Mouse (Mus musculus) kidney, embryonic 16.5 days (tissue): ENCODE results near the gene Cdh13. TPM values are rescaled to one million over a fixed set of nuclear protein-coding genes. Genes with fewer than 3 reads are reported as not detected.

ENCODE experiments used
- ATAC-seq: fragments of 200-750 bp; cut with Nextera tagmentation; 2 replicates; pipeline ENCODE4 v1.8.0; 2017; ENCODE audit warnings: moderate TSS enrichment; ENCODE audit not compliant: low FRiP score, low TSS enrichment
- H3K27ac ChIP-seq: fragments of 300-500 bp; sonication (generic); 2 replicates; pipeline ENCODE4 v1.5.1; 2014; ENCODE audit warnings: low read length
- H3K27me3 ChIP-seq: fragments of 300-500 bp; sonication (generic); 2 replicates; pipeline ENCODE4 v1.6.1; 2014; ENCODE audit warnings: low read length, control low read depth, mixed read lengths; ENCODE audit not compliant: insufficient read depth
- H3K36me3 ChIP-seq: fragments of 300-500 bp; sonication (generic); 2 replicates; pipeline ENCODE4 v1.6.1; 2014; ENCODE audit warnings: low read length, control low read depth, mixed read lengths; ENCODE audit not compliant: insufficient read depth
- H3K4me1 ChIP-seq: fragments of 300-500 bp; sonication (generic); 2 replicates; pipeline ENCODE4 v1.6.1; 2014; ENCODE audit warnings: low read length, control low read depth, mixed read lengths; ENCODE audit not compliant: insufficient read depth
- H3K4me2 ChIP-seq: fragments of 300-500 bp; sonication (generic); replicated peaks from 2 replicates; pipeline ENCODE4 v1.6.1; 2014; ENCODE audit warnings: low read depth, low read length
- H3K4me3 ChIP-seq: fragments of 300-500 bp; sonication (generic); 2 replicates; pipeline ENCODE4 v1.5.1; 2014; ENCODE audit warnings: mild to moderate bottlenecking, low read length
- H3K9ac ChIP-seq: fragments of 300-500 bp; sonication (generic); replicated peaks from 2 replicates; pipeline ENCODE4 v1.6.1; 2014; ENCODE audit warnings: low read length
- H3K9me3 ChIP-seq: fragments of 300-500 bp; sonication (generic); 2 replicates; pipeline ENCODE4 v1.6.1; 2016; ENCODE audit warnings: low read length, control low read depth
- WGBS: fragments of 180-500 bp; shearing (Covaris S2); extraction: QIAGEN DNeasy Blood & Tissue Kit; methylation state at CpG from one replicate; pipeline ENCODE4 v1.1.7; 2014; 5-methylcytosine and 5-hydroxymethylcytosine counted together
- polyA plus RNA-seq: library from polyadenylated mRNA; unstranded; fragments of >200 nt; fragmentation: Nextera tagmentation; extraction: Ambion mirVana; gene quantifications from 2 replicates; pipeline ENCODE4 v1.2.1, GENCODE M21; 2015

The Cdh13 gene
- polyA plus RNA-seq, 1 experiment from 2014 or later: 2.0 TPM

- Histone ChIP-seq H3K27me3 (peaks cover 4% of the 10 kb centered on the region; the same call in 1 of the 2 replicates), H3K4me3 (no peak overlapping the region), H3K4me2 (no peak overlapping the region), H3K36me3 (no peaks in the 10 kb centered on the region), H3K27ac (no peak overlapping the region), H3K4me1 (no peaks in the 10 kb centered on the region), H3K9me3 (peaks cover 2% of the 10 kb centered on the region; the same call in 1 of the 2 replicates), H3K9ac (no peak overlapping the region)
- no peak for ATAC-seq
- 76% methylated on average over 12 of the region's 12 CpGs for WGBS
Observed at GRCm38 (mm10) chr8:118852861-118853260, 569.3 kb downstream of the Cdh13 start.

GRCm38 (mm10) chr8:118854656-118855055 is 571.1 kb downstream of the Cdh13 start:
- Histone ChIP-seq H3K36me3 (no peaks in the 10 kb centered on the region), H3K27me3 (peaks cover 4% of the 10 kb centered on the region; the same call in 1 of the 2 replicates), H3K4me1 (no peaks in the 10 kb centered on the region), H3K9ac (no peak overlapping the region), H3K4me3 (no peak overlapping the region), H3K9me3 (peaks cover 2% of the 10 kb centered on the region; the same call in 1 of the 2 replicates), H3K4me2 (no peak overlapping the region), H3K27ac (no peak overlapping the region)
- WGBS: 69% methylated on average over 8 of the region's 8 CpGs
- ATAC-seq: no peak

- Histone ChIP-seq H3K9ac (no peak overlapping the region), H3K36me3 (no peaks in the 10 kb centered on the region), H3K4me2 (no peak overlapping the region), H3K27me3 (no peaks in the 10 kb centered on the region), H3K9me3 (no peaks in the 10 kb centered on the region), H3K27ac (no peak overlapping the region), H3K4me3 (no peak overlapping the region), H3K4me1 (no peaks in the 10 kb centered on the region)
- ATAC-seq: no peak
- WGBS: 56% methylated on average over 6 of the region's 6 CpGs
Observed at GRCm38 (mm10) chr8:118866332-118866731, 582.8 kb downstream of the Cdh13 start.

GRCm38 (mm10) chr8:118870711-118871110 is 587.2 kb downstream of the Cdh13 start:
- Histone ChIP-seq H3K9ac (no peak overlapping the region), H3K9me3 (no peaks in the 10 kb centered on the region), H3K4me3 (no peak overlapping the region), H3K4me1 (no peaks in the 10 kb centered on the region), H3K27ac (no peak overlapping the region), H3K36me3 (no peaks in the 10 kb centered on the region), H3K4me2 (no peak overlapping the region), H3K27me3 (no peaks in the 10 kb centered on the region)
- 84% methylated on average over 8 of the region's 8 CpGs for WGBS
- ATAC-seq: no peak

- H3K4me2 ChIP-seq: no peak overlapping the region
- H3K36me3 ChIP-seq: no peaks in the 10 kb centered on the region
- H3K9me3 ChIP-seq: no peaks in the 10 kb centered on the region
- H3K4me1 ChIP-seq: no peaks in the 10 kb centered on the region
- H3K27me3 ChIP-seq: no peaks in the 10 kb centered on the region
- WGBS: 65% methylated on average over 11 of the region's 11 CpGs
- H3K9ac ChIP-seq: no peak overlapping the region
- ATAC-seq: no peak
- H3K4me3 ChIP-seq: no peak overlapping the region
- H3K27ac ChIP-seq: no peak overlapping the region
Observed at GRCm38 (mm10) chr8:118879939-118880825, 596.6 kb downstream of the Cdh13 start.

GRCm38 (mm10) chr8:118884296-118884695 is 600.8 kb downstream of the Cdh13 start:
- whole genome bisulfite sequencing: 24% methylated on average over 8 of the region's 8 CpGs
- no peak for ATAC-seq
- H3K4me2 ChIP-seq: no peak overlapping the region

GRCm38 (mm10) chr8:118884988-118885387 is 601.5 kb downstream of the Cdh13 start:
- no peak for ATAC-seq
- H3K4me2 ChIP-seq: peak overlapping the region; percentile 1; the same call in 1 of the 2 replicates
- H3K9me3 ChIP-seq: no peaks in the 10 kb centered on the region
- H3K4me3 ChIP-seq: no peak overlapping the region
- no peaks in the 10 kb centered on the region for H3K36me3 ChIP-seq
- no peaks in the 10 kb centered on the region for H3K27me3 ChIP-seq
- no peaks in the 10 kb centered on the region for H3K4me1 ChIP-seq
- 23% methylated on average over 11 of the region's 11 CpGs for WGBS
- H3K9ac ChIP-seq: no peak overlapping the region
- H3K27ac ChIP-seq: no peak overlapping the region

More at GRCm38 (mm10) chr8:118884296-118884695, 600.8 kb downstream of the Cdh13 start:
- H3K36me3 ChIP-seq: no peaks in the 10 kb centered on the region
- H3K9me3 ChIP-seq: no peaks in the 10 kb centered on the region
- no peak overlapping the region for H3K4me3 ChIP-seq
- no peaks in the 10 kb centered on the region for H3K4me1 ChIP-seq
- no peaks in the 10 kb centered on the region for H3K27me3 ChIP-seq
- no peak overlapping the region for H3K27ac ChIP-seq
- no peak overlapping the region for H3K9ac ChIP-seq

GRCm38 (mm10) chr8:118902402-118902801 is 618.9 kb downstream of the Cdh13 start:
- ATAC-seq: no peak
- Histone ChIP-seq H3K9ac (no peak overlapping the region), H3K36me3 (no peaks in the 10 kb centered on the region), H3K27me3 (no peaks in the 10 kb centered on the region), H3K27ac (no peak overlapping the region), H3K4me1 (0 out of 2 replicates have a peak, but pooled peaks cover 9% of the 10 kb centered on the region), H3K4me3 (no peak overlapping the region), H3K4me2 (no peak overlapping the region), H3K9me3 (no peaks in the 10 kb centered on the region)
- 72% methylated on average over 11 of the region's 11 CpGs for WGBS

- Histone ChIP-seq H3K36me3 (no peaks in the 10 kb centered on the region), H3K9ac (no peak overlapping the region), H3K27ac (no peak overlapping the region), H3K4me1 (no peaks in the 10 kb centered on the region), H3K4me3 (no peak overlapping the region), H3K9me3 (peaks cover 14% of the 10 kb centered on the region), H3K4me2 (no peak overlapping the region), H3K27me3 (no peaks in the 10 kb centered on the region)
- ATAC-seq: no peak
- 85% methylated on average over 3 of the region's 3 CpGs for WGBS
Observed at GRCm38 (mm10) chr8:118916513-118916912, 633.0 kb downstream of the Cdh13 start.

- WGBS: 13% methylated on average over 11 of the region's 11 CpGs
- no peaks in the 10 kb centered on the region for H3K27me3 ChIP-seq
- no peak overlapping the region for H3K27ac ChIP-seq
- H3K9me3 ChIP-seq: no peaks in the 10 kb centered on the region
- no peaks in the 10 kb centered on the region for H3K36me3 ChIP-seq
- ATAC-seq: no peak
- no peak overlapping the region for H3K4me3 ChIP-seq
- H3K4me1 ChIP-seq: no peaks in the 10 kb centered on the region
- H3K4me2 ChIP-seq: no peak overlapping the region
- no peak overlapping the region for H3K9ac ChIP-seq
Observed at GRCm38 (mm10) chr8:118937412-118937811, 653.9 kb downstream of the Cdh13 start.
